Mouse (Mus musculus) embryonic fibroblast, embryonic 13.5 days (primary cell): ENCODE results near the gene Edem3.

Source experiments
- CTCF ChIP-seq: IDR thresholded peaks from 2 replicates; pipeline ENCODE4 v1.5.1; 2011; ENCODE audit warnings: mild to moderate bottlenecking, control low read depth, low read length, moderate library complexity, borderline replicate concordance; ENCODE audit not compliant: insufficient read depth
- POLR2A ChIP-seq: IDR thresholded peaks from 2 replicates; pipeline ENCODE4 v1.6.1; 2011; ENCODE audit warnings: low read depth, mild to moderate bottlenecking, control low read depth, low read length, moderate library complexity

DNA sequence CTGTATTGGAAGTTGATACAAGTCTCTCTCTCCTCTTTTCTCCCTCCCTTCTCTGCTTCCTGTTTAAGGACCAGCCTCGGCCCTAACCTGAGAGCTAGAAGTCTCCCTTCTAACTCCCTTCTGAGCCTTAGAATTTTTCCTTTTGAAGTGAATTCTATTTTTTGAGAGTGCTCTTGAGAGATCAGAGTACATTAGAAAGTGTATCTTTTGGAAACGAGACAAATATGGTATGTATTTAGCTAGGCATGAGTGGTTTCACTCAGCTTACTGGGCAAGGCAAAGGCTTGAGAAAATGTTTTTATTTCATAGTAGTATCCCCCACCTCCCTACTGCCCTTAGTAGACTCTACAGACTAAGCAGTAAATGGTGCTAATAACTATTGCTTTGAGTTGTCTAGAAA is 3.8 kb downstream of the Edem3 start:
- TF ChIP-seq CTCF = no peak
- TF ChIP-seq POLR2A = no peak
